Mouse (Mus musculus): ENCODE measurements at regions not wholly inside any gene's neighbourhood (a gene's known extent, or its start where the extent isn't known, plus 50 kb on each side); places are given as distances from the start of the nearest gene placed in this dataset.

- Histone ChIP-seq H3K27ac (ENCODE audit: low read length) (peak overlapping the region; percentile 27; the same call in 1 of the 2 replicates), H3K36me3 (ENCODE audit: control insufficient read depth, insufficient read depth, low read length) (no peaks in the 10 kb centered on the region), H3K27me3 (ENCODE audit: control insufficient read depth, insufficient read depth, low read depth, low read length) (no peaks in the 10 kb centered on the region), H3K4me2 (ENCODE audit: low read depth, low read length) (no peak overlapping the region), H3K4me1 (replicated peaks; ENCODE audit: control insufficient read depth, insufficient read depth, low read length) (peaks cover 7% of the 10 kb centered on the region), H3K4me3 (ENCODE audit: low read length) (no peak overlapping the region), H3K9ac (ENCODE audit: low read length) (no peak overlapping the region), H3K9me3 (ENCODE audit: control insufficient read depth, low read length) (no peaks in the 10 kb centered on the region)
- ATAC-seq (ENCODE audit: low read depth), result 0 out of 2 replicates have a peak, but pooled peaks have one; percentile 12
- 73% methylated on average over 13 of the region's 13 CpGs for whole genome bisulfite sequencing
Observed at GRCm38 (mm10) chr13:70277667-70278591, 359.5 kb downstream of the Ice1 start.

DNA sequence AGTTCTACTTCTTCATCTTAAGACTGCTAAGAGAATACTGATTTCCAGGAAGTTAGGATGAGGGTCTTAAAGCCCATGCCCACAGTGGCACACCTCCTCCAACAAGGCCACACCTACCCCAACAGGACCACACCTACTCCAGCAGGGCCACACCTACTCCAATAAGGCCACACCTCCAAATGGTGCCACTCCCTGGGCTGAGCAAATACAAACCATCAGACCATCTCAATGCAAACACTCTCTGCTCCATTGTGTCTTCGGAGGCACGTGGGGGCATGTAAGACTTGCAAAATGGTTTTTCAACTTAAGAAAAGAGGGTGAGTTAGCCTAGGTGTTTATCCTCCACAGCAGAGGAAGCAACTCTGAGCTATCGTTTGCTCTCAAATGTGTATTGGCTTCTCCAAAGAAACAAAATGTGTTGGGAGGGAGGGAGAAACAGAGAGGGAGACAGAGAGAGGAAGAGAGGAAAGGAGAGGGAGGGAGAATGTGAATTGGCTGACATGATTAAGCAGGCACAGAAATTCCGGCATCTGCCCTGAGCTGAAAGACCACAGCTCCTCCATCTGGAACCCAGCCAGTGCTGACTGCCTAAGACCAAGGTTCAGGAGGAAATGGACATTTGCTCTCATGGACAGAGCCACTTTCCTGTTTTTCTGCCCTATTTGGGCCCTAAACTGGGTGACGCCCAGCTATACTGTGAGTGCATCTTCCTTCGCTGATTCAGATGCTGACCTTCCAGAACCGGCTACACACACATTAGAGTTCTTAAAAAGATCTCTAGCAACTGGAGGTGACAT, 356.2 kb downstream of the Ice1 start:
- ATAC-seq (ENCODE audit: low read depth), result peak; percentile 80
- no peak overlapping the region for H3K4me3 ChIP-seq (ENCODE audit: low read length)
- H3K9ac ChIP-seq (ENCODE audit: low read length), result no peak overlapping the region
- 52% methylated on average over 7 of the region's 7 CpGs for WGBS
- no peak overlapping the region for H3K27ac ChIP-seq (ENCODE audit: low read length)
- peaks cover 7% of the 10 kb centered on the region for H3K4me1 ChIP-seq (replicated peaks; ENCODE audit: control insufficient read depth, insufficient read depth, low read length)
- H3K36me3 ChIP-seq (ENCODE audit: control insufficient read depth, insufficient read depth, low read length), result no peaks in the 10 kb centered on the region
- H3K27me3 ChIP-seq (ENCODE audit: control insufficient read depth, insufficient read depth, low read depth, low read length), result no peaks in the 10 kb centered on the region
- no peaks in the 10 kb centered on the region for H3K9me3 ChIP-seq (ENCODE audit: control insufficient read depth, low read length)
- no peak overlapping the region for H3K4me2 ChIP-seq (ENCODE audit: low read depth, low read length)

GRCm38 (mm10) chr13:70282731-70283130, 354.7 kb downstream of the Ice1 start:
- ATAC-seq (ENCODE audit: low read depth), result no peak
- Histone ChIP-seq H3K36me3 (ENCODE audit: control insufficient read depth, insufficient read depth, low read length) (no peaks in the 10 kb centered on the region), H3K4me3 (ENCODE audit: low read length) (no peak overlapping the region), H3K27ac (ENCODE audit: low read length) (no peak overlapping the region), H3K4me2 (ENCODE audit: low read depth, low read length) (no peak overlapping the region), H3K9me3 (ENCODE audit: control insufficient read depth, low read length) (no peaks in the 10 kb centered on the region), H3K27me3 (ENCODE audit: control insufficient read depth, insufficient read depth, low read depth, low read length) (no peaks in the 10 kb centered on the region), H3K4me1 (replicated peaks; ENCODE audit: control insufficient read depth, insufficient read depth, low read length) (peaks cover 7% of the 10 kb centered on the region), H3K9ac (ENCODE audit: low read length) (no peak overlapping the region)
- WGBS, result 29% methylated on average over 4 of the region's 4 CpGs

DNA sequence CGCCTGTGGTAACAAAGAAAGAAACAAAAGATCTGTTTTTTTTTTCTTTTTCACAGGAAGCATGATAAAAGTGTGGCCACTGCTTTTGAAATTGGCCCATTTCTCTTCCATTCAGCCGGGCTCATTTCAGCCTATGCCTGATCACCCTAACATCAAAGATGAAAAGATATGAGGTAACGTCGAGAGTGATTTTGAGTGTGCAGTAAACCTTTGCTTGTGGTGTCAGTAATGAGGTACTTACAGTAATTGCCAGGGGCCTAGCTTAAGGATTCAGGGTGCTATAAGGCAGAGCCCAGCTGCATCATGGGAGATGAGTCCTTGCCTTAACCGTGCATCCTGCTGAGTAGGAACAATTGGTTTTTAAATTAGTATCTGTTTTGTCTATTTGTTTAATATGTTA, 354.2 kb downstream of the Ice1 start:
- H3K27ac ChIP-seq (ENCODE audit: low read length), result no peak overlapping the region
- no peak overlapping the region for H3K9ac ChIP-seq (ENCODE audit: low read length)
- H3K4me3 ChIP-seq (ENCODE audit: low read length), result no peak overlapping the region
- no peaks in the 10 kb centered on the region for H3K36me3 ChIP-seq (ENCODE audit: control insufficient read depth, insufficient read depth, low read length)
- ATAC-seq (ENCODE audit: low read depth), result no peak
- no peaks in the 10 kb centered on the region for H3K27me3 ChIP-seq (ENCODE audit: control insufficient read depth, insufficient read depth, low read depth, low read length)
- WGBS, result 57% methylated on average over 5 of the region's 5 CpGs
- H3K9me3 ChIP-seq (ENCODE audit: control insufficient read depth, low read length), result no peaks in the 10 kb centered on the region
- H3K4me1 ChIP-seq (replicated peaks; ENCODE audit: control insufficient read depth, insufficient read depth, low read length), result peaks cover 7% of the 10 kb centered on the region
- no peak overlapping the region for H3K4me2 ChIP-seq (ENCODE audit: low read depth, low read length)

DNA sequence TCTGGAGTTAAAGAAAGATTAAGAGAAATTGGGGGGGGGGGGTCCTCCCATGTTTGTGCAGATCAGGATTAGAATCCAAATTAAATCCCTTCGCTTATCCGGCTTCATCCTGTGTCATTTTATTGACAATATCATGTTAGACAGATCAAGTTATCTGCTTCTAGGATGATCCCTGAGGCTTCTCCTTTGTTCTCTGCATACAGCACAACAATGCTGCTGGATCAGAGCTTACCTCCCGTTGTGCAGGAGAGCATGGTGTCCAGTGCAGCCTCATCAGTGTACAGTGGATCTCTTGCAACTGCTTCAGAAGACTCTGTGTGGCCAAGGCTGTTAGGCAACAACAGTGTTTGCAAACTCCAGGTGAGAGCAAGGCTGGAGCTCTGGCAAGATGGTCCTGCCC, 344.7 kb downstream of the Ice1 start:
- no peaks in the 10 kb centered on the region for H3K36me3 ChIP-seq (ENCODE audit: control insufficient read depth, insufficient read depth, low read length)
- H3K4me1 ChIP-seq (replicated peaks; ENCODE audit: control insufficient read depth, insufficient read depth, low read length), result no peaks in the 10 kb centered on the region
- H3K9me3 ChIP-seq (ENCODE audit: control insufficient read depth, low read length), result no peaks in the 10 kb centered on the region
- H3K4me3 ChIP-seq (ENCODE audit: low read length), result no peak overlapping the region
- H3K4me2 ChIP-seq (ENCODE audit: low read depth, low read length), result no peak overlapping the region
- H3K27me3 ChIP-seq (ENCODE audit: control insufficient read depth, insufficient read depth, low read depth, low read length), result no peaks in the 10 kb centered on the region
- no peak overlapping the region for H3K9ac ChIP-seq (ENCODE audit: low read length)
- no peak for ATAC-seq (ENCODE audit: low read depth)
- no peak overlapping the region for H3K27ac ChIP-seq (ENCODE audit: low read length)
- WGBS, result 71% methylated on average over 3 of the region's 3 CpGs

- Histone ChIP-seq H3K4me3 (ENCODE audit: low read length) (no peak overlapping the region), H3K27me3 (ENCODE audit: control insufficient read depth, insufficient read depth, low read depth, low read length) (no peaks in the 10 kb centered on the region), H3K4me1 (replicated peaks; ENCODE audit: control insufficient read depth, insufficient read depth, low read length) (no peaks in the 10 kb centered on the region), H3K9ac (ENCODE audit: low read length) (no peak overlapping the region), H3K9me3 (ENCODE audit: control insufficient read depth, low read length) (no peaks in the 10 kb centered on the region), H3K36me3 (ENCODE audit: control insufficient read depth, insufficient read depth, low read length) (no peaks in the 10 kb centered on the region), H3K27ac (ENCODE audit: low read length) (no peak overlapping the region), H3K4me2 (ENCODE audit: low read depth, low read length) (no peak overlapping the region)
- no peak for ATAC-seq (ENCODE audit: low read depth)
- 73% methylated on average over 5 of the region's 5 CpGs for WGBS
Observed at GRCm38 (mm10) chr13:70303953-70304525, 333.4 kb downstream of the Ice1 start.

GRCm38 (mm10) chr13:70310516-70310915, 326.9 kb downstream of the Ice1 start:
- H3K9me3 ChIP-seq (ENCODE audit: control insufficient read depth, low read length), result no peaks in the 10 kb centered on the region
- WGBS, result 53% methylated on average over 2 of the region's 2 CpGs
- no peak overlapping the region for H3K27ac ChIP-seq (ENCODE audit: low read length)
- H3K4me2 ChIP-seq (ENCODE audit: low read depth, low read length), result no peak overlapping the region
- no peak for ATAC-seq (ENCODE audit: low read depth)
- no peak overlapping the region for H3K4me3 ChIP-seq (ENCODE audit: low read length)
- no peaks in the 10 kb centered on the region for H3K27me3 ChIP-seq (ENCODE audit: control insufficient read depth, insufficient read depth, low read depth, low read length)
- no peaks in the 10 kb centered on the region for H3K4me1 ChIP-seq (replicated peaks; ENCODE audit: control insufficient read depth, insufficient read depth, low read length)
- no peak overlapping the region for H3K9ac ChIP-seq (ENCODE audit: low read length)
- no peaks in the 10 kb centered on the region for H3K36me3 ChIP-seq (ENCODE audit: control insufficient read depth, insufficient read depth, low read length)

GRCm38 (mm10) chr13:70311226-70312055, 326.0 kb downstream of the Ice1 start:
- H3K27me3 ChIP-seq (ENCODE audit: control insufficient read depth, insufficient read depth, low read depth, low read length), result no peaks in the 10 kb centered on the region
- ATAC-seq (ENCODE audit: low read depth), result no peak
- no peaks in the 10 kb centered on the region for H3K9me3 ChIP-seq (ENCODE audit: control insufficient read depth, low read length)
- H3K9ac ChIP-seq (ENCODE audit: low read length), result no peak overlapping the region
- H3K4me2 ChIP-seq (ENCODE audit: low read depth, low read length), result no peak overlapping the region
- WGBS, result 79% methylated on average over 14 of the region's 14 CpGs
- no peak overlapping the region for H3K4me3 ChIP-seq (ENCODE audit: low read length)
- H3K36me3 ChIP-seq (ENCODE audit: control insufficient read depth, insufficient read depth, low read length), result no peaks in the 10 kb centered on the region
- no peaks in the 10 kb centered on the region for H3K4me1 ChIP-seq (replicated peaks; ENCODE audit: control insufficient read depth, insufficient read depth, low read length)
- H3K27ac ChIP-seq (ENCODE audit: low read length), result no peak overlapping the region

Measured in lung, embryonic 16.5 days (tissue).